Mouse (Mus musculus): Measurements from ENCODE around the gene Lgals9.

GRCm38 (mm10) chr11:79015660-79016215, 31.0 kb upstream of the Lgals9 start:
- TF ChIP-seq POLR2A (IDR thresholded peaks at IDR 0.05; ENCODE audit: insufficient read depth, low read depth, low read length) (no peak), CTCF (IDR thresholded peaks at IDR 0.05; ENCODE audit: insufficient read depth, low read depth, low read length) (no peak)

Data from olfactory bulb, adult 2 months (tissue).